Mouse (Mus musculus) cortical plate, adult 2 months (tissue): ENCODE measurements around the gene Adad2. TPM values are rescaled to one million over a fixed set of nuclear protein-coding genes. Genes with fewer than 3 reads are reported as not detected.
A peak's percentile ranks its signal among the peaks of the same experiment; 100 is the strongest.

ENCODE experiments used
- H3K27ac ChIP-seq: fragments of 200-500 bp; 2 replicates; pipeline ENCODE4 v1.5.1; 2012; ENCODE audit warnings: low read length, control low read depth, inconsistent platforms; ENCODE audit not compliant: insufficient read depth
- H3K4me1 ChIP-seq: fragments of 200-500 bp; 2 replicates; pipeline ENCODE4 v1.6.1; 2011; ENCODE audit warnings: low read length; ENCODE audit not compliant: control insufficient read depth, insufficient read depth
- H3K4me3 ChIP-seq: fragments of 200-500 bp; 2 replicates; pipeline ENCODE4 v1.5.1; 2011; ENCODE audit warnings: mild to moderate bottlenecking, low read length, control low read depth; ENCODE audit not compliant: insufficient read depth
- CTCF ChIP-seq: fragments of 200-500 bp; IDR thresholded peaks from 2 replicates; pipeline ENCODE4 v1.5.1; 2011; ENCODE audit warnings: mild to moderate bottlenecking, control low read depth, low read length; ENCODE audit not compliant: insufficient read depth; ENCODE audit errors: extremely low read depth
- POLR2A ChIP-seq: fragments of 200-500 bp; IDR thresholded peaks from 2 replicates; pipeline ENCODE4 v1.6.1; 2011; ENCODE audit warnings: mild to moderate bottlenecking, low read length, control low read depth; ENCODE audit not compliant: insufficient read depth; ENCODE audit errors: extremely low read depth
- polyA plus RNA-seq: library from polyadenylated mRNA; depleted of rRNA; stranded (reverse); fragments of >200 nt; gene quantifications from 2 replicates; pipeline ENCODE4 v1.2.3, GENCODE M21; 2012

Adad2 gene
- polyA plus RNA-seq, 1 experiment = 0.23 TPM

- TF ChIP-seq CTCF (no peak), POLR2A (no peak)
- Histone ChIP-seq H3K4me3 (no peak overlapping the region), H3K27ac (no peak overlapping the region), H3K4me1 (peaks cover 1% of the 10 kb centered on the region; the same call in 1 of the 2 replicates)
Measured at GRCm38 (mm10) chr8:119579096-119579495, 33.5 kb upstream of the Adad2 start.

GRCm38 (mm10) chr8:119580441-119581161 lies 31.9 kb upstream of the Adad2 start:
- TF ChIP-seq CTCF (no peak), POLR2A (no peak)
- H3K27ac ChIP-seq = no peak overlapping the region
- H3K4me3 ChIP-seq = no peak overlapping the region
- H3K4me1 ChIP-seq = no peaks in the 10 kb centered on the region

- no peaks in the 10 kb centered on the region for H3K4me1 ChIP-seq
- H3K4me3 ChIP-seq = no peak overlapping the region
- no peak for TF ChIP-seq POLR2A
- TF ChIP-seq CTCF = no peak
- H3K27ac ChIP-seq = no peak overlapping the region
Measured at GRCm38 (mm10) chr8:119585901-119586300, 26.6 kb upstream of the Adad2 start.

- no peaks in the 10 kb centered on the region for H3K4me1 ChIP-seq
- no peak overlapping the region for H3K27ac ChIP-seq
- TF ChIP-seq POLR2A (no peak), CTCF (no peak)
- H3K4me3 ChIP-seq = no peak overlapping the region
Measured at GRCm38 (mm10) chr8:119588321-119588720, 24.2 kb upstream of the Adad2 start.

GRCm38 (mm10) chr8:119588844-119589243 lies 23.7 kb upstream of the Adad2 start:
- Histone ChIP-seq H3K4me1 (no peaks in the 10 kb centered on the region), H3K4me3 (no peak overlapping the region), H3K27ac (no peak overlapping the region)
- TF ChIP-seq POLR2A (no peak), CTCF (no peak)

GRCm38 (mm10) chr8:119590348-119590747 lies 22.2 kb upstream of the Adad2 start:
- H3K4me1 ChIP-seq = no peaks in the 10 kb centered on the region
- H3K27ac ChIP-seq = no peak overlapping the region
- no peak overlapping the region for H3K4me3 ChIP-seq
- TF ChIP-seq POLR2A = no peak
- TF ChIP-seq CTCF = no peak

GRCm38 (mm10) chr8:119591456-119591855 lies 21.1 kb upstream of the Adad2 start:
- no peak for TF ChIP-seq POLR2A
- TF ChIP-seq CTCF = no peak
- Histone ChIP-seq H3K27ac (no peak overlapping the region), H3K4me3 (no peak overlapping the region), H3K4me1 (no peaks in the 10 kb centered on the region)

- H3K4me3 ChIP-seq = peak overlapping the region; percentile 53; the same call in 1 of the 2 replicates
- no peak overlapping the region for H3K27ac ChIP-seq
- no peak for TF ChIP-seq POLR2A
- TF ChIP-seq CTCF = no peak
- H3K4me1 ChIP-seq = peaks cover 3% of the 10 kb centered on the region
Measured at GRCm38 (mm10) chr8:119603771-119604170, 8.8 kb upstream of the Adad2 start.

GRCm38 (mm10) chr8:119604398-119604803 lies 8.1 kb upstream of the Adad2 start:
- Histone ChIP-seq H3K4me1 (peaks cover 3% of the 10 kb centered on the region), H3K27ac (no peak overlapping the region), H3K4me3 (peak overlapping the region; percentile 53)
- TF ChIP-seq CTCF (no peak), POLR2A (no peak)

GRCm38 (mm10) chr8:119604996-119605395 lies 7.6 kb upstream of the Adad2 start, which contains the start of gene Taf1c:
Gene Taf1c, minus strand, starts transcription at chr8:119605222.
- Histone ChIP-seq H3K4me3 (peak within 1 kb of the TSS; percentile 53), H3K4me1 (peaks cover 3% of the 10 kb centered on the region), H3K27ac (no peak within 1 kb of the TSS)
- TF ChIP-seq CTCF (peak; percentile 71), POLR2A (peak; percentile 67; the same call in 1 of the 2 replicates)
